Comparison of ENCODE assay signal across 9 mouse cellular contexts in the genomic region with DNA sequence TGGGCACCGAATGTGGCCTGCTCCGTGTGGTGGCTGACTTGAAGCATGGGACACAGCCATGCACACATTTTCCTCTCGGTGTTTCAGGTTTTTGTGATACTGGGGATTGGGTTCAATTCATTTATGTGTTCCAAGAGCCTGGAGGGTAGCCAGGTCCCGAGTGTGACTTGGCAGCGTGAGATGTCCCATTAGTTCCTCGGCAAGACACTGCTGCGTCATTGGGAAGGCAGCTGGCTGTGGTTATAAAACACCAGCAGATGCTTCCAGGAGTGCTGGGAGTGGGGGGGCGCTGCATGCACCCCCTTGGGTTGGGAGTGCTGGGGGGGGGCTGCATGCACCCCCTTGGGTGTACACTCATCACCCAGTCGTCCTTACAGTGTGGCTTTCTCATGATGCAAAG.
DNase-seq lines count a peak whose midpoint lies in the region; ATAC-seq lines count a peak whose summit lies in the region.
"Had no signal": no experiment of that assay in that cellular context is flagged by ENCODE, and none has a peak within 500 bp of the region (broad histone marks: within the 10 kb centered on the region; RNA-seq: fewer than 3 reads in every experiment).

No protein-coding gene starts in this region.

- no peak for DNase-seq in hindbrain, embryonic 10.5 days (ENCODE audit: low spot score)
- DNase-seq in cerebellum, postnatal 10 days = peak; percentile 74 to 82
- DNase-seq in heart, postnatal 10 days = peak; percentile 70 to 78
- peak; percentile 72 to 79 for DNase-seq in left cerebral cortex, postnatal 14 days (ENCODE audit: low spot score in 2 of 2)
- peak; percentile 85 for DNase-seq in skeletal muscle tissue, adult 2 months (ENCODE audit: low read depth, low spot score)
- DNase-seq in embryo, embryonic 10.5 days (ENCODE audit: low spot score) = no peak

- peak overlapping the region; percentile 59 for H3K27ac ChIP-seq in hindbrain, embryonic 10.5 days
- no peak overlapping the region for H3K27ac ChIP-seq in hindbrain, embryonic 12.5 days

- H3K9me3 ChIP-seq in hindbrain, embryonic 10.5 days = peaks cover 5% of the 10 kb centered on the region; the same call in 1 of the 2 replicates
- H3K9me3 ChIP-seq in hindbrain, embryonic 12.5 days (replicated peaks) = 0 out of 2 replicates have a peak, but pooled peaks cover 3% of the 10 kb centered on the region
- H3K9me3 ChIP-seq: embryonic facial prominence, embryonic 12.5 days had no signal

- WGBS in hindbrain, embryonic 10.5 days = 88% methylated on average over 9 of the region's 9 CpGs
- 76% methylated on average over 9 of the region's 9 CpGs for WGBS in hindbrain, embryonic 12.5 days

- no peak for ATAC-seq in hindbrain, embryonic 12.5 days (ENCODE audit: low FRiP score)
- no peak for ATAC-seq in inflammation-experienced regulatory T-cells, adult 6 months

- no peak overlapping the region for H3K4me3 ChIP-seq in hindbrain, embryonic 10.5 days
- no peak overlapping the region for H3K4me3 ChIP-seq in hindbrain, embryonic 12.5 days
- H3K4me3 ChIP-seq: embryonic facial prominence, embryonic 12.5 days had no signal

- peaks cover 59% of the 10 kb centered on the region for H3K4me1 ChIP-seq in hindbrain, embryonic 10.5 days (replicated peaks)
- peaks cover 48% of the 10 kb centered on the region for H3K4me1 ChIP-seq in hindbrain, embryonic 12.5 days

- intact Hi-C loops in heart, postnatal 10 days (cut with DNase I) = no loop called here
- intact Hi-C loops in left cerebral cortex, postnatal 14 days (cut with DNase I) = no loop called here

- H3K36me3 ChIP-seq in hindbrain, embryonic 10.5 days = no peaks in the 10 kb centered on the region
- H3K36me3 ChIP-seq in hindbrain, embryonic 12.5 days = no peaks in the 10 kb centered on the region
- H3K36me3 ChIP-seq: embryonic facial prominence, embryonic 12.5 days had no signal

- no peak overlapping the region for H3K4me2 ChIP-seq in hindbrain, embryonic 12.5 days (replicated peaks)
- H3K4me2 ChIP-seq: embryonic facial prominence, embryonic 12.5 days had no signal

- peaks cover 28% of the 10 kb centered on the region for H3K27me3 ChIP-seq in hindbrain, embryonic 10.5 days (ENCODE audit: insufficient read depth, poor library complexity, severe bottlenecking)
- H3K27me3 ChIP-seq in hindbrain, embryonic 12.5 days = peaks cover 15% of the 10 kb centered on the region
- H3K27me3 ChIP-seq: embryonic facial prominence, embryonic 12.5 days had no signal

- no peak overlapping the region for H3K9ac ChIP-seq in hindbrain, embryonic 12.5 days
- H3K9ac ChIP-seq: embryonic facial prominence, embryonic 12.5 days had no signal

Comparison
In these comparisons a context has a peak if more than half of its experiments do, and no peak if none do; other contexts are left out.
1. DNase-seq: peak in cerebellum, postnatal 10 days (2 of 2), heart, postnatal 10 days (2 of 2), left cerebral cortex, postnatal 14 days (2 of 2) and skeletal muscle tissue, adult 2 months (single experiment); none in hindbrain, embryonic 10.5 days (single experiment) and embryo, embryonic 10.5 days (single experiment).